Mouse (Mus musculus) macrophage (primary cell): Measurements from ENCODE around the gene Rnf217. TPM values are rescaled to one million over a fixed set of nuclear protein-coding genes. Genes with fewer than 3 reads are reported as not detected.
A peak's percentile ranks its signal among the peaks of the same experiment; 100 is the strongest.

Source experiments
- H3K27ac ChIP-seq: fragments of 350-480 bp; formaldehyde crosslinking; 2 replicates; pipeline ENCODE4 v1.9.0; 2021
- H3K36me3 ChIP-seq: fragments of 350-480 bp; formaldehyde crosslinking; 2 replicates; pipeline ENCODE4 v1.9.0; 2021; ENCODE audit errors: inconsistent target
- H3K4me3 ChIP-seq: fragments of 350-480 bp; formaldehyde crosslinking; 2 replicates; pipeline ENCODE4 v1.9.0; 2021; ENCODE audit errors: inconsistent target
- H3K79me2 ChIP-seq: fragments of 350-480 bp; formaldehyde crosslinking; 2 replicates; pipeline ENCODE4 v1.9.0; 2021; ENCODE audit errors: inconsistent target
- WGBS: methylation state at CpG from one replicate; pipeline ENCODE4 v1.1.7; 2026; ENCODE audit warnings: inconsistent platforms; ENCODE audit not compliant: missing documents; 5-methylcytosine and 5-hydroxymethylcytosine counted together
- polyA plus RNA-seq: library from polyadenylated mRNA; stranded (reverse); fragments of 250-400 nt; gene quantifications from 3 replicates; pipeline ENCODE4 v1.2.4, GENCODE M21; 2018; ENCODE audit warnings: inconsistent platforms

The Rnf217 gene
- polyA plus RNA-seq, 1 experiment from 2014 or later: 1.3 TPM

- WGBS: 51% methylated on average over 8 of the region's 9 CpGs
- Histone ChIP-seq H3K36me3 (no peaks in the 10 kb centered on the region), H3K79me2 (peaks cover 32% of the 10 kb centered on the region; the same call in 1 of the 2 replicates), H3K4me3 (no peak overlapping the region), H3K27ac (no peak overlapping the region)
Observed at GRCm38 (mm10) chr10:31592741-31593524, 16.1 kb downstream of the Rnf217 start.

- Histone ChIP-seq H3K27ac (no peak overlapping the region), H3K4me3 (no peak overlapping the region), H3K79me2 (peaks cover 32% of the 10 kb centered on the region; the same call in 1 of the 2 replicates), H3K36me3 (no peaks in the 10 kb centered on the region)
- WGBS: 82% methylated on average over 3 of the region's 3 CpGs
Observed at GRCm38 (mm10) chr10:31592095-31592740, 16.8 kb downstream of the Rnf217 start.

- H3K27ac ChIP-seq: no peak overlapping the region
- no peaks in the 10 kb centered on the region for H3K36me3 ChIP-seq
- WGBS: 96% methylated on average over 4 of the region's 4 CpGs
- H3K4me3 ChIP-seq: no peak overlapping the region
- peaks cover 10% of the 10 kb centered on the region; the same call in 1 of the 2 replicates for H3K79me2 ChIP-seq
Observed at GRCm38 (mm10) chr10:31580722-31581121, 28.3 kb downstream of the Rnf217 start.

- Histone ChIP-seq H3K4me3 (no peak overlapping the region), H3K27ac (no peak overlapping the region), H3K36me3 (no peaks in the 10 kb centered on the region), H3K79me2 (peaks cover 10% of the 10 kb centered on the region; the same call in 1 of the 2 replicates)
- 94% methylated on average over 1 of the region's 1 CpGs for WGBS
Observed at GRCm38 (mm10) chr10:31580073-31580472, 28.9 kb downstream of the Rnf217 start.

GRCm38 (mm10) chr10:31573267-31573666, 35.7 kb downstream of the Rnf217 start:
- Histone ChIP-seq H3K79me2 (no peaks in the 10 kb centered on the region), H3K27ac (no peak overlapping the region), H3K4me3 (no peak overlapping the region), H3K36me3 (no peaks in the 10 kb centered on the region)
- 90% methylated on average over 4 of the region's 4 CpGs for WGBS

GRCm38 (mm10) chr10:31557311-31557710, 51.7 kb downstream of the Rnf217 start:
- Histone ChIP-seq H3K27ac (no peak overlapping the region), H3K4me3 (no peak overlapping the region), H3K79me2 (no peaks in the 10 kb centered on the region), H3K36me3 (no peaks in the 10 kb centered on the region)
- WGBS: 77% methylated on average over 2 of the region's 2 CpGs

GRCm38 (mm10) chr10:31555433-31555960, 53.5 kb downstream of the Rnf217 start:
- Histone ChIP-seq H3K27ac (no peak overlapping the region), H3K4me3 (no peak overlapping the region), H3K36me3 (no peaks in the 10 kb centered on the region), H3K79me2 (no peaks in the 10 kb centered on the region)
- WGBS: 93% methylated on average over 6 of the region's 6 CpGs

- H3K79me2 ChIP-seq: no peaks in the 10 kb centered on the region
- WGBS: 80% methylated on average over 3 of the region's 4 CpGs
- no peaks in the 10 kb centered on the region for H3K36me3 ChIP-seq
- no peak overlapping the region for H3K27ac ChIP-seq
- H3K4me3 ChIP-seq: no peak overlapping the region
Observed at GRCm38 (mm10) chr10:31553302-31553701, 55.7 kb downstream of the Rnf217 start.

- WGBS: 58% methylated on average over 7 of the region's 7 CpGs
- Histone ChIP-seq H3K79me2 (no peaks in the 10 kb centered on the region), H3K27ac (no peak overlapping the region), H3K36me3 (no peaks in the 10 kb centered on the region), H3K4me3 (no peak overlapping the region)
Observed at GRCm38 (mm10) chr10:31551850-31552249, 57.1 kb downstream of the Rnf217 start.

- Histone ChIP-seq H3K79me2 (no peaks in the 10 kb centered on the region), H3K4me3 (no peak overlapping the region), H3K27ac (no peak overlapping the region), H3K36me3 (no peaks in the 10 kb centered on the region)
- 59% methylated on average over 1 of the region's 1 CpGs for WGBS
Observed at GRCm38 (mm10) chr10:31551362-31551761, 57.6 kb downstream of the Rnf217 start.

- 67% methylated on average over 2 of the region's 2 CpGs for WGBS
- Histone ChIP-seq H3K36me3 (no peaks in the 10 kb centered on the region), H3K4me3 (no peak overlapping the region), H3K27ac (no peak overlapping the region), H3K79me2 (no peaks in the 10 kb centered on the region)
Observed at GRCm38 (mm10) chr10:31547156-31547555, 61.8 kb downstream of the Rnf217 start.

GRCm38 (mm10) chr10:31544149-31544942, 64.6 kb downstream of the Rnf217 start:
- H3K27ac ChIP-seq: peak overlapping the region; percentile 58
- H3K36me3 ChIP-seq: no peaks in the 10 kb centered on the region
- H3K4me3 ChIP-seq: no peak overlapping the region
- 17% methylated on average over 6 of the region's 6 CpGs for WGBS
- H3K79me2 ChIP-seq: no peaks in the 10 kb centered on the region

- Histone ChIP-seq H3K79me2 (no peaks in the 10 kb centered on the region), H3K36me3 (no peaks in the 10 kb centered on the region), H3K27ac (no peak overlapping the region), H3K4me3 (no peak overlapping the region)
- 63% methylated on average over 4 of the region's 4 CpGs for WGBS
Observed at GRCm38 (mm10) chr10:31540518-31540917, 68.5 kb downstream of the Rnf217 start.

GRCm38 (mm10) chr10:31539351-31539750, 69.6 kb downstream of the Rnf217 start:
- H3K27ac ChIP-seq: no peak overlapping the region
- H3K36me3 ChIP-seq: no peaks in the 10 kb centered on the region
- no peaks in the 10 kb centered on the region for H3K79me2 ChIP-seq
- WGBS: 56% methylated on average over 2 of the region's 2 CpGs
- H3K4me3 ChIP-seq: no peak overlapping the region
